Mouse (Mus musculus) heart, embryonic 16.5 days (tissue): ENCODE results near the gene Gm49342. TPM values are rescaled to one million over a fixed set of nuclear protein-coding genes. Genes with fewer than 3 reads are reported as not detected.
A peak's percentile ranks its signal among the peaks of the same experiment; 100 is the strongest.
"Not testable (repeated sequence)": the region's sequence is repeated elsewhere in the genome, so short reads cannot be mapped to it uniquely, and the experiment has no call there.

Experiments
- ATAC-seq: fragments of 200-750 bp; cut with Nextera tagmentation; replicated peaks from 2 replicates; pipeline ENCODE4 v1.8.0; 2017; ENCODE audit warnings: moderate number of reproducible peaks; ENCODE audit not compliant: insufficient read depth, low FRiP score; ENCODE audit errors: extremely low read depth
- H3K27ac ChIP-seq: fragments of 300-500 bp; sonication (generic); 2 replicates; pipeline ENCODE4 v1.5.1; 2014; ENCODE audit warnings: mild to moderate bottlenecking, low read length, control low read depth, moderate library complexity
- H3K27me3 ChIP-seq: fragments of 300-500 bp; sonication (generic); 2 replicates; pipeline ENCODE4 v1.6.1; 2014; ENCODE audit warnings: low read length, mixed read lengths; ENCODE audit not compliant: control insufficient read depth, insufficient read depth
- H3K36me3 ChIP-seq: fragments of 300-500 bp; sonication (generic); 2 replicates; pipeline ENCODE4 v1.6.1; 2014; ENCODE audit not compliant: control insufficient read depth, insufficient read depth
- H3K4me1 ChIP-seq: fragments of 300-500 bp; sonication (generic); 2 replicates; pipeline ENCODE4 v1.6.1; 2014; ENCODE audit warnings: low read length, mixed read lengths; ENCODE audit not compliant: control insufficient read depth, insufficient read depth
- H3K4me2 ChIP-seq: fragments of 300-500 bp; sonication (generic); 2 replicates; pipeline ENCODE4 v1.6.1; 2014; ENCODE audit warnings: low read depth, mild to moderate bottlenecking, control low read depth, low read length
- H3K4me3 ChIP-seq: fragments of 300-500 bp; sonication (generic); 2 replicates; pipeline ENCODE4 v1.5.1; 2014; ENCODE audit warnings: mild to moderate bottlenecking, control low read depth, low read length
- H3K9ac ChIP-seq: fragments of 300-500 bp; sonication (generic); 2 replicates; pipeline ENCODE4 v1.6.1; 2014; ENCODE audit warnings: low read length, control low read depth
- H3K9me3 ChIP-seq: fragments of 300-500 bp; sonication (generic); replicated peaks from 2 replicates; pipeline ENCODE4 v1.6.1; 2016; ENCODE audit warnings: low read length; ENCODE audit not compliant: control insufficient read depth
- WGBS: fragments of 180-500 bp; shearing (Covaris S2); extraction: QIAGEN DNeasy Blood & Tissue Kit; methylation state at CpG from one replicate; pipeline ENCODE4 v1.1.7; 2014; 5-methylcytosine and 5-hydroxymethylcytosine counted together
- polyA plus RNA-seq: library from polyadenylated mRNA; unstranded; fragments of >200 nt; fragmentation: Nextera tagmentation; extraction: Ambion mirVana; gene quantifications from 2 replicates; pipeline ENCODE4 v1.2.1, GENCODE M21; 2015

Gm49342 gene
- polyA plus RNA-seq, 1 experiment from 2014 or later = not detected

DNA sequence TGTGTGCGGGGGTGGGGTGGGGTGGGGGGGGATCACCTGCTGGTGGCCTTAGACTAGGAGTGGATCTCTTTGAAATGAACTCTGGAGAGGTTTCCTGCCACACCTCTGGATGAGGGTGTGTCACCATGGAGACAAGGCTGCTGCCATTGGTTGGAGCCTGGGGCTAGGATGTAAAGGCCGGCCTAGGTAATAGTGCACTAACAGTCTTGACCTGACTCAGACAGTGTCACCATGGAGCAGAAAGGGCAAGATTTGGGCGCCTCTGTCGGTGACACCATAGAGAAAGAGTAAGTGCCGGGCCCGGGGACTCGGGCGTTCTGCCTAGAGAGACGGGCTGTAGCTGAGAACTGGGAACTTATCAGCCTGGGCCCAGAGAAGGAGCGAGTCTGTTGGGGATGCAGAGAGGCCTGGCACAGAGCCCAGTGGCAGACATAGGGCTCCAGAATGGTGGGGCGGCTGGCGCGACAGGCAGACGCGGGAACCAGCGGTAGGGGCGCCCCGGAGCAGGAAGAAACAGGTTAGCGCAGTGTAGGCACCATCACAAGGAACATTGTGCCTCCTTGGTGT is 11.7 kb downstream of the Gm49342 start, which contains the start of gene Pnp2:
TSS of gene Pnp2 (plus strand) at position 51 of the 567 bp plus-strand sequence.
- H3K27ac ChIP-seq = 0 out of 2 replicates have a peak within 1 kb of the TSS, but pooled peaks have one; percentile 25
- H3K36me3 ChIP-seq, H3K27me3 ChIP-seq, H3K4me1 ChIP-seq, H3K9me3 ChIP-seq: not testable (repeated sequence)
- 6% methylated on average over 19 of the region's 19 CpGs for WGBS
- H3K4me2 ChIP-seq = peak within 1 kb of the TSS; percentile 54
- peak within 1 kb of the TSS; percentile 38 for H3K4me3 ChIP-seq
- peak within 1 kb of the TSS; percentile 8; the same call in 1 of the 2 replicates for H3K9ac ChIP-seq
- ATAC-seq = peak; percentile 88

GRCm38 (mm10) chr14:50956724-50957123 is 12.4 kb downstream of the Gm49342 start:
- H3K4me2 ChIP-seq, ATAC-seq, H3K9me3 ChIP-seq, H3K9ac ChIP-seq, H3K36me3 ChIP-seq, H3K27ac ChIP-seq, H3K4me3 ChIP-seq, H3K27me3 ChIP-seq, H3K4me1 ChIP-seq: not testable (repeated sequence)
- WGBS = 77% methylated on average over 6 of the region's 6 CpGs

- H3K27me3 ChIP-seq, H3K9ac ChIP-seq, H3K27ac ChIP-seq, H3K9me3 ChIP-seq, H3K4me2 ChIP-seq, ATAC-seq, H3K4me1 ChIP-seq, H3K4me3 ChIP-seq, H3K36me3 ChIP-seq: not testable (repeated sequence)
- WGBS = 64% methylated on average over 3 of the region's 3 CpGs
Observed at GRCm38 (mm10) chr14:50957146-50957545, 12.8 kb downstream of the Gm49342 start.

GRCm38 (mm10) chr14:50958289-50958995 is 14.1 kb downstream of the Gm49342 start:
- H3K4me1 ChIP-seq, H3K27ac ChIP-seq, H3K4me3 ChIP-seq, H3K9ac ChIP-seq, H3K9me3 ChIP-seq, ATAC-seq, H3K27me3 ChIP-seq, H3K36me3 ChIP-seq, H3K4me2 ChIP-seq: not testable (repeated sequence)
- WGBS = 91% methylated on average over 5 of the region's 5 CpGs

DNA sequence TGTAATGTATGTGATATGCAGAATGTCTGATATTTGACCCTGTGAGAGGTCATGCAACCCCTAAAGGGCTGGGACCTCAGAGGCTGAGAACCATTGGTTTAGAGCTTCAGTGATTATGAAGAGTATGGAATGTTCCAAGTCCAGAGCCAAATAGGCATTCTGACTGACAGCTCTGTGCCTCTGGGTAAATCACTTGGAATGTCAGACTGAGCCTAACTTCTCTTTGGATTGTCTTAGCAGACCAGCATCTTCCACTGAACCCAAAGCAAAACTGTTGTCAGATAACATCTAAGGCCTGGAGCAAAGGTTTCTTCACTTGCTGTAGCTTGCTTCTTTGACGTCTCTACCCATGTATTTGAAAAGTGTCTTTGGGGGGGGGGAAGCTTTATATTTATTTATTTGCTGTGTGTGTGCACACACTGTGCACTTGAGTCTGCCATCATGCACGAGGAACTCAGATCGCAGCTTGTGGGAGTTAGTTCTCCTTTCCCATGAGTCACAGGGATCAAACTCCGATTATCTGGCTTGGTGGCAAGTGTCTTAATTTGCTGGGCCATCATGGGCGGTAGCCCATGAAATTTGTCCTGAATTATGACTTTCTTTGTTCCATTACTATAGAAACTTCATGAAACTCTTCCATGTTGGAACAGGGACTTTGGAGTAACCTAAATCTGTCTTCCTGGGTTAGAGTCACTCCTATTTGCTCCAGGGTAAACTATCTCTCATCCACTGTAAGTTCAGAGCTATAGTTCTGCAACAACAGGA is 24.1 kb downstream of the Gm49342 start:
- no peak for ATAC-seq
- 90% methylated on average over 5 of the region's 5 CpGs for WGBS

DNA sequence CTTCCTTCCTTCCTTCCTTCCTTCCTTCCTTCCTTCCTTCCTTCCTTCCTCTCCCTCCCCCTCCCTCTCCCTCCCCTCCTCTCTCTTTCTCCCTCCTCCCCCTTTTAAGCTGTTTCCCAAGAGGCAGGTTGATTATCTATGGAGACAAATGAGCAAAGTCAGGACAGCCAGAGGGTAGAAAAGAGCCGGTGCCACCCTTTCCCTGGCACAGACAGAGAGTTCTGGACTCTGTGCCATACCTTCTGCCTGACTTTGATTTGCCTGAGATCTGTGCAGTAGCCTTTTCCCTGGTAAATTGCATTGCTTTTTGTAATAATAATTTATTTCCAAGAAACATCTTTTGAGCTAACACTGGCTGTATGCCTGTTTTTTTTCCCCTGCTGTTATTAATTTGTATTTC is 24.7 kb downstream of the Gm49342 start:
- Histone ChIP-seq H3K4me2 (no peak overlapping the region), H3K4me1 (peaks cover 6% of the 10 kb centered on the region; the same call in 1 of the 2 replicates), H3K27ac (no peak overlapping the region), H3K4me3 (no peak overlapping the region), H3K9ac (no peak overlapping the region), H3K36me3 (no peaks in the 10 kb centered on the region), H3K9me3 (no peaks in the 10 kb centered on the region), H3K27me3 (no peaks in the 10 kb centered on the region)
- no peak for ATAC-seq
- WGBS = 38% methylated on average over 1 of the region's 1 CpGs

More for the DNA sequence above, 24.1 kb downstream of the Gm49342 start:
- Histone ChIP-seq H3K9ac (no peak overlapping the region), H3K4me3 (no peak overlapping the region), H3K27ac (no peak overlapping the region), H3K9me3 (no peaks in the 10 kb centered on the region), H3K27me3 (no peaks in the 10 kb centered on the region), H3K36me3 (no peaks in the 10 kb centered on the region), H3K4me1 (peaks cover 6% of the 10 kb centered on the region; the same call in 1 of the 2 replicates), H3K4me2 (no peak overlapping the region)

DNA sequence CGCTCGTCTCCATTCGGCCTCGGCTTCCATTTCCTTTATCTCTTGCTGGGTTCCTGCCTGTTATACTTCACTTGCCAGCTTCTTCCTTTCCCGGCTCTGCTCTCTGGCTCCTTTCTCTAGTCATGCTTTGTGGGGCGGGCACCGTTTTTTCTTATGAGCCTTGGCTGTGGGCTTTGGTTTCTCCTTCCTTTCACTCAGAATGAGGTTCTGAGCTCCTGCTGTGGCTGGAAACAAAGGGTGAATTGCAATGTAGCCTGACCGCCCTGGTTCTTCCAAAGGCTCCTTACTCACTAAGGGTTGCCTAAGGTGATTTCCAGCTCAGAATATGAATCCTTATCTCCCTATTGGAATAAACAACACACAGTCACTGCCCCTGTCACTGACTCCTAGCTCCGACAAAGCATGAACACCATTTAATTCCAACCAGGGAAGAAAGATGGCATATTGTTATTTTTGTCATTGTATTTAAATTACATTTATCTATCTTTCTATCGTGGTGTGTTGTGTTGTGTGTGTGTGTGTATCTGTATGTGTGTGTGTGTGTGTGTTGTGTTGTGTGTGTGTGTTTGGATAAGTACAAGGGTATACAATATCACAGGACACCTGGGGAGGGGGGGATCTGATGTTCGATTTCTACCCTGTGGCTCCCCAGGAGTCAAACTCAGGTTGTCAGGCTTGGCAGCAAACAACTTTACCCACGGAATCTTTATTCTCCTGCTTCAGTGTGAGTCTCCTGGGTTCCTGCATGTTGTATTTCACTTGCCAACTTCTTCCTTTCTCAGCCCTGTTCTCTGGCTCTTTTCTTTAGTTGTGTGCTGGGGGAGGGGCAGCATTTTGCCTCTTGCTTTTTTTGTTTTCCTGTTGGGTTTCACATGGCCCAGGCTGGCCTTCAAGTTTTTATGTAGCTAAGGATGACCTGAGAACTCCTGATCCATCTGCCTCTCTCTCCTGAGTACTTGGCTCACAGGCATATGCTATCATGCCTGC is 25.5 kb downstream of the Gm49342 start:
- peaks cover 6% of the 10 kb centered on the region; the same call in 1 of the 2 replicates for H3K4me1 ChIP-seq
- H3K4me2 ChIP-seq = peak overlapping the region; percentile 28; the same call in 1 of the 2 replicates
- H3K27ac ChIP-seq = peak overlapping the region; percentile 23; the same call in 1 of the 2 replicates
- 26% methylated on average over 12 of the region's 12 CpGs for WGBS
- no peaks in the 10 kb centered on the region for H3K9me3 ChIP-seq
- H3K4me3 ChIP-seq = no peak overlapping the region
- no peaks in the 10 kb centered on the region for H3K27me3 ChIP-seq
- ATAC-seq = 0 out of 2 replicates have a peak, but pooled peaks have one; percentile 14
- H3K36me3 ChIP-seq = no peaks in the 10 kb centered on the region
- H3K9ac ChIP-seq = no peak overlapping the region

DNA sequence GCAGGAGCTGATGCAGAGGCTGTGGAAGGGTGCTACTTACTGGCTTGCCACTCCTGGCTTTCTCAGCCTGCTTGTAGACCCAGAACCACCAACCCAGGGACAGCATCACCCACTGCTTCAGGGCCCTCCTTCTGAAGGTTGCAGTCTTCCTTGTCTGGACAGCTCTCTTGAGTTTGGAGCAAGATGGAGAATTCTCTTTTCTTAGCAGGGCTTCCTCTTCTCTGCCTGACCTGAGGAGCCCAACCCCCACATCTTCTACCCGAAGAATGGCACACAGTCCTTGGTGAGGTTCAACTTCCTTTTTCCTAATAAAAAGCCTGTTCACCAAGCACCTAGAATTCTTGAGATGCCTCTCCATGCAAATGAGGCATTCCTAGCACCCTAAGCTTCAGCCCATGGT is 26.5 kb downstream of the Gm49342 start:
- H3K27ac ChIP-seq = no peak overlapping the region
- peaks cover 6% of the 10 kb centered on the region; the same call in 1 of the 2 replicates for H3K4me1 ChIP-seq
- no peaks in the 10 kb centered on the region for H3K9me3 ChIP-seq
- 62% methylated on average over 1 of the region's 1 CpGs for WGBS
- no peak for ATAC-seq
- H3K4me2 ChIP-seq = no peak overlapping the region
- H3K9ac ChIP-seq = no peak overlapping the region
- no peaks in the 10 kb centered on the region for H3K27me3 ChIP-seq
- H3K36me3 ChIP-seq = no peaks in the 10 kb centered on the region
- no peak overlapping the region for H3K4me3 ChIP-seq
